Mouse (Mus musculus): ENCODE results near the gene Ryr2.

The Ryr2 gene

GRCm38 (mm10) chr13:12094569-12094968 lies 12.2 kb downstream of the Ryr2 start:
- no peak for DNase-seq (ENCODE audit: low spot score in 2 of 2)

DNA sequence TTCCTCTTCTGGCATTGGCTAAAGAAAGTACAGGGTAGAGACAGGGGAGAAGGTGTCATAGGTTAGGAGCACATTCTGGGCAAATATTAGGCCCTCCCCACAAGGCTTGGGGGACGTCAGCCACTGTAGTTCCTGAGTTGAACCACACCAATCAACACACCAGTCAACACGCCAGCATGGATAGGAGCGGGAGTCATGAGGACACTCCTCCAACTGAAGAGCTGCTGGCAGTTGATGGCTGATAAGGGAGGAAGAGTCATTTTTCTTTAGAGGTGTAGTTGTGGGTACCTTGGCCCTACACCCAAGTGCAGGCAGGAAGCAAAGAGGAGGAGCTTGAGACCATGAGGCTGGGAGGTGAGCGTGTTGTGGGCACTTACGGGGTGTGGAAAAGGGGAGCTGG lies 13.6 kb downstream of the Ryr2 start:
- no peak for DNase-seq (ENCODE audit: low spot score in 2 of 2)

GRCm38 (mm10) chr13:12092379-12093107 lies 14.2 kb downstream of the Ryr2 start:
- no peak for DNase-seq (ENCODE audit: low spot score in 2 of 2)

DNA sequence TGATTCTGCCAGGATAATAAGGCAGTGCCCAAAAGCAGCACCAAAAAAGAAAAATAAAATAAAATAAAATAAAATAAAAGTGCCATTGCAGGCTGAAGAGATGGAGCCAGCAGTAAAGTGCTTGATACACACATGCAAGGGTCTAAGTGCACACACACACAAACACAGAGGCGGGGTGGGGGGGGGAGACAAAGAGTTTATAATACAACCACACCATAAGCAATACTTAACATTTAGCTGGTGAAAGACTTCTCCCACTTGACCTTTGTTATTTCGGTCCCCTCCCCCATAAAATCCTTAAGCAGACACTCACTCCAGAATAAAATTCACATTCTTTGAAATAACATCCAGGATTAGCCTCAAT lies 22.7 kb downstream of the Ryr2 start:
- no peak for DNase-seq (ENCODE audit: low spot score in 2 of 2)

- DNase-seq (ENCODE audit: low spot score in 2 of 2) = no peak
Measured at GRCm38 (mm10) chr13:12083443-12084111, 23.2 kb downstream of the Ryr2 start.

DNA sequence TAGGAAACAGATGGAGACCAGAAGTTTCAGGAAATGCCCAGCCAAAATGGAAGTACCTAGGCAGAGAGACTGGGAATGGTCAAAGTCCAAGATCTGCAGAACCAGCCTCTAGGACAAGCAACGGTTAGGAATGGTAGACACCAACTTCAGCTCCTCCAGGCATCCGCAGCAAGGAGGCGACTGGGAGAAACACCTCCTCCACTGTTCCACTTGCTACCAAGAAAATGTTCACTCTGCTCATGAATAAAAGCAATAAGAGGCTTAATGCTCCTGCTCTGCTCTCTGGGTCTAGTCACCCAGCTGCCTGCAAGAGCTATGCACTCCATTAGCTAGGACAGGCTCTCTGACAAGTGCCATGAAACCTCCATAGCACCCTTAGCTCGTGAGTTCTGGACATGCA lies 26.2 kb downstream of the Ryr2 start:
- DNase-seq (ENCODE audit: low spot score in 2 of 2) = no peak

- no peak for DNase-seq (ENCODE audit: low spot score in 2 of 2)
Measured at GRCm38 (mm10) chr13:12079536-12079935, 27.2 kb downstream of the Ryr2 start.

- DNase-seq (ENCODE audit: low spot score in 2 of 2) = no peak
Measured at GRCm38 (mm10) chr13:12074897-12075296, 31.8 kb downstream of the Ryr2 start.

DNA sequence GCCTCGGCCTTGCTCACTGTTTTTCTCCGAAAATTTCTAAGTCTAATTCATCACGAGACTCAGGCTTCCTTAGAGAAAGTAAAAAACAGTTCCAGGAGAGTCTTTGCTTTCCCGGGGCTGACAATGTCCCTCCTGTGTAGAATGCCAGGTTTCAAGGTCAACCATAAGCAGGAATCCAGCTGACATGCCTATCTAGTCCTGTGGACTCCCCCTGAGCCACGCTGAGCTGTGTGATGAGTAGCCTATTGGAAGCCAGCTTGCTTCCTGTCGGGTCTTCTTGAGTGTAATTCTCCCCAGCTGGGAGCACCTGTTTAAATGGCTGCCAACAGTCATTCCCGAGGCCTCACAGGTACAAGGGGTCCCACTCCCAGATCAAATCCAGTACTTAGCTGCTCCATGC lies 34.2 kb downstream of the Ryr2 start:
- no peak for DNase-seq (ENCODE audit: low spot score in 2 of 2)

DNA sequence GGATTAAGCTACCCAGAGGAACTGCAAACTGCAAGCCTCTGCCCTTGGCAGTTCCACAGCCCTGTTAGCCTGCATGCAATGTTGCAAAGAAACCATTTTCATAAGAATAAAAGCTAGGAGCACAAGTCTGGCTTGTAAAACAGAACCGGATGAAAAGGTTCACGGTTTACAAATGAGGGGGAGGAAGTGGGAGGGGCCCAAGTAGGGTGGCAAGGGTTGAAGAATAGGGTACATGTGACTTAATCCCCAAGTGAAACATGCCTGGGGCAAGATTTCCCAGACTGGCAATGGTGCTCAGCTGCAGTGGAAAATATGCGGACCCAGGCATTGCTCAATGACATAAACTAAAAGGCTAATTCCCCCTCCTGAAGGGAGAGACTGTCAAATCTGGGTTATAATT lies 34.6 kb downstream of the Ryr2 start:
- no peak for DNase-seq (ENCODE audit: low spot score in 2 of 2)

GRCm38 (mm10) chr13:12070157-12071129 lies 36.3 kb downstream of the Ryr2 start:
- DNase-seq (ENCODE audit: low spot score in 2 of 2) = no peak

DNA sequence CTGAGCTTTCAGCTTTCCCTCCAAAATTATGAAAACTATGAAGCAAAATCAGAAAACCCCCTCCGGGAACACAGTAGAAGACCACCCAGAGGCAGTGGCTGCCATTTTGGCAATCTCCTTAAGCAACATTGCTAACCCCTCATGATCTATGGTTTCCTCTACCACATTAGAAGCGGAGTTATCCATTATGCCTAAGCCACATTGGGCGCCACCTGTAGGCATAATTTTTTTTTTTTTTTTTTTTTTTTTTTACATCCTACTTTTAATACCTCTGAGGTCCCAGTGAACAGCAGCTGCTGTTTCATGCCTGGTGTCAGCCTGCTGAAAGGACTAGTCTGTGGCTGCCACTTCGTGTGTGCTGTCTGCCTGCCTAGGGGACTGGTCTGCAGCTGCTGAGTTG lies 42.2 kb downstream of the Ryr2 start:
- no peak for DNase-seq (ENCODE audit: low spot score in 2 of 2)

DNA sequence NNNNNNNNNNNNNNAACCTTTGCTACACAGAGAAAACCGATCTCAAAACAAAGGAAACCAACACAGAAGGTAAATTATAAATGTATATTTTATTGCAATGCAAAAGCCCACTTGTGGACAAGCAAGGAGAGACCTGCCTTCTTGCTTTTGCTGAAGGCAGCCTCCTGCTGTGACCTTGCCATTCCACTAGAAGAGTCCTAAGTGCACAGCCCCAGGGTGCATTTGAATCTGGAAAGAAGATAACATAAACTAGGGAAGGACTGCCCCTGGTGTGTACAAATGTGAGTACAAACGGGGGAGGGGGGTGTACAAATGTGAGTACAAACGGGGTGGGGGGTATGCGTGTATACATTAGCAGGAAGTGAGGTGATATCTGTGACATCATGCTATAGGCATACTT lies 43.2 kb downstream of the Ryr2 start:
- DNase-seq (ENCODE audit: low spot score in 2 of 2) = no peak

DNA sequence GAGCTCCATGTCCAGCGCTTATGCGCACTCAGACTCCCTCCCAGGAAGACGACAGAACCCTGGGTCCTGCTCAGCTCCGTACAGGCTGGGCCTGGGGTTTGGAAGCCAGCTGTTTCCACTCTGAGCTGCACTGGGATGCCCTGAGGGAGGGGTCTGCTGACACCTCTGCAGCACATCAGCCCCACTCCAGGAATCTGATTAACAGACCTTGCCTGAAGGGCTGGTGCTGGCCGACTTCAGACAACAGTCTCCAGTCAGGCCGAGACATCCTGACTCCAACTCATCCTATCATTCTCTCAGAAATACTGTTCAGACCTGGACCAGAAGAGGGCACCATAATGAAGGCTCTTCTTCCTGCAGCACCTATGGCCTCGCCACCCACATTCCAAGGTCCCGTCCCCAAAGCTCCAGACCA lies 49.4 kb downstream of the Ryr2 start:
- DNase-seq (ENCODE audit: low spot score in 2 of 2) = no peak

DNA sequence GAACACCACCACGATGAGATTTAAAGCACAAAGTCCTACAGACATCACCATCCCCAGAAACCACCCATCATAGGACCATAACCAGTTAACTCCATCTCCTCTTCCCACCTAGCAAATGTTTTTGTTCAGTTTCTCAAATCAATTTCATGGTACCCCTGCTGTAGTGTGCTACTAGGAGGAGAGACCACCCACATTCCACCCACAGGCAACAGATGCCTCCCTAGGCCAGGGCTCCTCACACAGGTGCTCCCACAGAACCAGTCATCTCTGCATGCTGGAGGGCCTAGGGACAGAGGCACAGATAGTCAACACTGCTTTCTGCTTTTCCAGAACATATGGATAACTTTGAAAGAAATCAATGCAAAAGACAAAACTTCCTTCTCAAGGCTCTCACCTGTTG lies 50.8 kb downstream of the Ryr2 start:
- DNase-seq (ENCODE audit: low spot score in 2 of 2) = no peak

DNA sequence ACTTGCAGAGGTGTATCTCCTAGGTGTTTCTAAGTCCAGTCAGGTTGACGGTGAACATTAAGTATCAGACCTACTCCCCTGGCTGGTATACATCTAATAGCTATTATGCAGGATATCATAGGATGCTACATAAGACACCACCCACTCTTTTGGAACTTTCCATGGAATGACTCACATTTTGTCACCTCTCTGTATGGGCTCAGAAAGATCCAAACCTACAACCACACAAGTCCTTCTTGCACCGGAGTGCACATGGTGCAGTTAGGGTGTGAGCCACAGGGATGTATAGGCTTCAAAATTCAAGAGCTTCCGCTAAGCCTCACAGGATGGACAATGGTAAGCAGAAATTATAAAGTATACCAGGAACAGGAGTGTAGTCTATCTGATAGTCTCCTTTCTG lies 52.8 kb downstream of the Ryr2 start:
- DNase-seq (ENCODE audit: low spot score in 2 of 2) = no peak

DNA sequence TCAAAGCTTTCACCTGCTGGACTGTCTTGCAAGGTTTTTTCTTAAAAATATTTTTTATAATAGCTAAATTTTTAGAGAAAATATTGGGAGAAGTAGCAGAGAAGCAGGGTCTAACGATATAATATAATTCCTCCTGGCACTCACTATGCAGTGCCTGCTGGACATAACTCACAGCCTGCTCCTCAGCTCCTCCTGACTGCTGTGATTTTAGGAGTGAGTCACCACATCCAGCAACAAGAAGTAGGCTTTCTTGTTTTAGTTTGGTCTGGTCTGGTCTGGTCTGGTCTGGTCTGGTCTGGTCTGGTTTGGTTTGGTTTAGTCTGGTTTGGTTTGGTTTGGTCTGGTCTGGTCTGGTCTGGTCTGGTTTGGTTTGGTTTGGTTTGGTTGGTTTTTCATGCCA lies 55.9 kb downstream of the Ryr2 start:
- DNase-seq (ENCODE audit: low spot score in 2 of 2) = no peak

GRCm38 (mm10) chr13:12047059-12047458 lies 59.7 kb downstream of the Ryr2 start:
- DNase-seq (ENCODE audit: low spot score in 2 of 2) = no peak

GRCm38 (mm10) chr13:12044751-12045150 lies 62.0 kb downstream of the Ryr2 start:
- peak in 1 of 2 experiments; percentile 34 for DNase-seq (ENCODE audit: low spot score in 2 of 2)

DNA sequence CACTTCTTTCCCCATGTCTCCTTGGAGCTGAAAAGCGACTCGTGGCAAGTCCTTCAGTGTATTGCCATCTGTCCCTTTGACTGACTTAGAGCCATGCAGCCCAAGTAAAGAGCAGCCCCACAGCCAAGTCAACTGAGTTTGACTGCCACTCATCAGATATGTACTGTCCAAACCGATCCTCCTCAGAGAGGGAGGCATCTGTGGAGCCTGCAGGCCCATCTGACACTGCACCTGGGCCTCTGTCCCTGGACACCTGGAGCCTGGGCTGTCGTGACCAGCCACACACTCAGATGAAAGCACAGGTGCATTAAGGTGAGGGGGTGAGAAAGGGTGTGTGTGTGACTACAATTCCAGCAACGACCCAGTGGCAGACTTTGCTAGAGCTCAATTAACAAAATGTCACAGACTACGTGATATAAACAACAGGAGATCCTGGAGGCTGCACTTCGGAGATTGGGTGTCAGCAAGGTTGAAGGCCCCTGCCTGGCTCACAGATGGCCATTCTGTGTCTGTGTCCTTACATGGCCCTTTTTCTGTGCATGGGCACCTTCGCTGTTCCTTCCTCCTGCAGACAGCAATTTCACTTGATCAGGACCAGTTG lies 63.8 kb downstream of the Ryr2 start:
- no peak for DNase-seq (ENCODE audit: low spot score in 2 of 2)

GRCm38 (mm10) chr13:12039967-12040366 lies 66.8 kb downstream of the Ryr2 start:
- peak; percentile 31 to 59 for DNase-seq (ENCODE audit: low spot score in 2 of 2)

DNA sequence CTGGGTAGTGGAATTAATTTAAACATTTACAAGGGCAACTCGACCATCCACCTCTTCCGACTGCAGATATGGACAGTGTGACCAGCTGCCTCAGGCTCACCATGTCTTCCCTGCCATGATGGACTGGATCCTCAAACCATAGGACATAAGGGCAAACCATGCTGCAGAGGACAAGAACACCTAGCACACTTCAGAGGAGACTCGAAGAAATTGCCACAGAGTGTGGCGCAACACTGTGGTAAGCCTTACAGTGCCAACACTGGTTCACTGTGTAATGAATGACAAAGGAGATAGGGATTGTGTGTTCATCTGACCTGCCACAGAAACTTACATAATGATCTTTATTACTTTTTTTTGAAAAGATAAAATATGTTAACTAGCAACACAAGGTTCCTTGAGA lies 68.1 kb downstream of the Ryr2 start:
- DNase-seq (ENCODE audit: low spot score in 2 of 2) = no peak

All from left cerebral cortex, adult 9 months (tissue).